Mouse (Mus musculus): ENCODE measurements at regions not wholly inside any gene's neighbourhood (a gene's known extent, or its start where the extent isn't known, plus 50 kb on each side); places are given as distances from the start of the nearest gene placed in this dataset.

GRCm38 (mm10) chr10:110654070-110654469, 91.2 kb upstream of the E2f7 start:
- no peak for DNase-seq

DNA sequence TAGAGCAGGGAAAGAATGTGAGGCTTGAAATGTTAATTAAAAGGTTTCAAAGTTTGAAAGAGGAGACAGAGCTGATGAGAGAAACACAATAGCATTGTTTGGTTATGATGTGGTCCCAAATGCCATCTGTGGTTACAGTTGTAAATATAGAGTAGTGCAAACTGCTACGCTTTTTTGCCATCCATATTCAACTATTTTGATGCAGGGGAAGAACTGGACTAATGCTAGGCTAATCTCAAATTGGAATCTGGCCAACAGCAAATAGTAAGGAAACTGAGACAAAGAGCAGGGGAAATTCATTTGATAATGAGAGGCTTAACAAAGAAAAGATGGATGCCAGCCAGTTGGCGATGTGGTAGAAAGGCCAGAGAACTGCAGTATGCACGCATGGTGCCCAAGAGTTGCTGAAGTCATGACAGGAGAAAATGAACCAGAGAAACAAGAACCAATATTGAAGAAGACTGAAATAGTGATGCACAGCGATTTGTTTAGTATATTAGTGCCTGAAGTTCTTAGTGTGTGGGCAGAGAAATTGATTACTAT, 87.0 kb upstream of the E2f7 start:
- DNase-seq, result no peak

- peak; percentile 65 for DNase-seq
Measured at GRCm38 (mm10) chr10:110676503-110676902, 68.7 kb upstream of the E2f7 start.
